Mouse (Mus musculus): ENCODE results near the gene Vps13a.

DNA sequence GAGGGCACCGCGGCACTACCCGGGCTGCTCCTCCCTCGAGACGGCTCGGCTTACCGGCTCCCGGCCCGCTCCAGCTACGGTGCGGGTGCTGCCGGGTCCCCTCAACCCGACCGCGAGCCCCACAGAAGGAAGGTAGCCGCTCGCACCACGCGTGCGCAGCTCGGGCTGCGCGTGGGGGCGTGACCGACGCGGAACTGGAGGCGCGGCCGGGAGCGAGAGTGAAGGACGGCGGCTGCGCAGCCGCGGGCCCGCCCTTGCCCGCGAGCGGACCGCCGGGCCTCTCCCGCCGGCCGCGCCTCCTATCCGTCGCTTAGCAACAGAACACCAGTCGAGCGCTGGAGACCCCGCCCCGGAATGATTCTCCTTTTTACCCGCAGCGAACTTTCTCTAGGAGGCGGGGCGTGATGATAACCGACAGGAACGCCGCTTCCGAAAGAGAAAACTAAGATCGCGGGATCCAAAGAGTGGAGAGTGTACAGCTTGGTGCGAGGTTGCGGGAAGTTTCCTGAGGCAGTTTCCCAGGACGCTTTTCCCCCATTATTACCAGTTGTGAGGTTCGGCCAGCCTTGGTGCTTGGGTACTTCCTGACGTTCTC, at the start of gene Vps13a:
- no peak for TF ChIP-seq ZNF384 (IDR thresholded peaks at IDR 0.05; ENCODE audit: low read depth, low read length)
- no peak for TF ChIP-seq MAFK (IDR thresholded peaks at IDR 0.05; ENCODE audit: insufficient read depth, low read depth, low read length)

All from ES-E14 (cell line).